Mouse (Mus musculus): ENCODE results near the gene Trim72.

DNA sequence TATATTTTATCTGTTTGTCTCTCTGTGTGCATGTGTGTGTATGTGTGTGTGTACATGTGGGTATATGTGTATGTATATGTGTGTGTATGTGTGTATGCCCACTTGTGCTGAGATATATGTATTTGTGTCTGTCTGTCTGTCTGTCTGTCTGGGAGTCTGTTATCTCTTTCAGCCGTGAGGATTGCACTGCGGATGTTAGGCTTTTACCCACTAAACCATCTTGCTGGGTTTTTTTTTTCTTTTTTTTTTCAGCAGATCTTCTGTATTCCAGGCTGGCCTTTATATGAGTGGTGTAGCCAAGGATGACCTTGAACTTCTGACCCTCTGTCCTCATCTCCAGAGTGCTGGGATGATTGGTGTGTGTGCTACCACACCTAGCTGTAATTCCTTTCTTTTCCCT, 45.5 kb downstream of the Trim72 start:
- TF ChIP-seq CTCF (IDR thresholded peaks at IDR 0.05; ENCODE audit: low read depth) (no peak), EP300 (IDR thresholded peaks at IDR 0.05; ENCODE audit: low read depth) (no peak)
